Mouse (Mus musculus) lung, postnatal 4 days (tissue): ENCODE data around the gene Tmem234.

ENCODE experiments used
- DNase-seq, 2 experiments: peaks; one replicate each; pipeline ENCODE4 v3.0.0; 2021

The Tmem234 gene

DNA sequence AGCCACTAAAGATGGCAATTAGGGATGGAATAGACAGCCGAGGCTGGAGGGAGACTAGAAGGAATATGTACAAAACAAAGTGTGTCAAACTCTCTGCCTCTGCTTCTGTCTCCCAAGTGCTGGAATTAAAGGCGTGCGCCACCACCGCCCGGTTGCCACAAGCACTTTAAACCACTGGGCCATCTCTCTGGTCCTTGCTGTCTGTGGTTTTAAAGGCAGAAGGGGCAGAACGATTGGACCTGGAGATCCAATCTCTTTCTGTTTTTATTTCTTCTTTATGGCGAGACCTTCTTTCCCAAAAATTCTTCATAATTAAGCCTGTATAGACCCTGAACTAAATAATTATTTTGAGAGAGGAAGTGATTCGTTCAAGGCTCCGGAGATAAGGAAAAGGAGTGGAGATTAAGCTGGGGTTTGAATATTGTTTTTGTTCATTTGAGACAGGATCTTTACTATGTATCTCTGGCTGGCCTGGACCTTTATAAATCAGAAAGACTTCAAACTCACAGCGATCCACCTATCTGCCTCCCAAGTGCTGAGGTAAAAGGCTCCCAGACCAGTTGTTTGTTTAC is 72.5 kb downstream of the Tmem234 start:
- DNase-seq: no peak
